Mouse (Mus musculus): ENCODE measurements around the gene 4921509C19Rik. TPM values are rescaled to one million over a fixed set of nuclear protein-coding genes. Genes with fewer than 3 reads are reported as not detected.
"Not testable (repeated sequence)": the region's sequence is repeated elsewhere in the genome, so short reads cannot be mapped to it uniquely, and the experiment has no call there.

Gene 4921509C19Rik
- not detected in 2 replicates for polyA plus RNA-seq (2016; fragmentation: Nextera tagmentation; extraction: Ambion mirVana)

DNA sequence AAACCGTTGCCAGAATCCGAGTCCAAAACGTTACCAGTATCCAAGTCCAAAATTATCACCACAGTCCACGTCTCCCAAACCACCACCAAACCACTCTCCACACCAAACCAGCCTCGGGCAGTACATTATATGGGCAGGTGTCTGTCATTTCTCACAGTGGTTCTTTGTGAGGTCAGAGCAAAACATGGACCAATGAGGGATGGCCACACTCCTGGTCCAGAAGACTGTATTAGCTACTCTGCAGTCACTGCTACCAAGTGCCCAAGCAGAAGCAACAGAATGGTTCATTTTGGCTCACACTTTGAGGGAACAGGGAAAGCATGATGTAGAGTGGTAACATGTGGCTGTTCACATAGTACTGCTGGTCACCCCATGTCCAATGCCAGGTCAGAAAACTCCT, at the start of gene 4921509C19Rik:
4921509C19Rik (minus strand) TSS at position 101 of the 400 bp plus-strand sequence.
- not testable (repeated sequence) for H3K27me3 ChIP-seq (replicated peaks); H3K27ac ChIP-seq; H3K4me2 ChIP-seq (replicated peaks); H3K9me3 ChIP-seq; H3K36me3 ChIP-seq; ATAC-seq (ENCODE audit: low FRiP score, low read depth); H3K4me3 ChIP-seq; H3K4me1 ChIP-seq; H3K9ac ChIP-seq
- 88% methylated on average over 5 of the region's 5 CpGs for WGBS

DNA sequence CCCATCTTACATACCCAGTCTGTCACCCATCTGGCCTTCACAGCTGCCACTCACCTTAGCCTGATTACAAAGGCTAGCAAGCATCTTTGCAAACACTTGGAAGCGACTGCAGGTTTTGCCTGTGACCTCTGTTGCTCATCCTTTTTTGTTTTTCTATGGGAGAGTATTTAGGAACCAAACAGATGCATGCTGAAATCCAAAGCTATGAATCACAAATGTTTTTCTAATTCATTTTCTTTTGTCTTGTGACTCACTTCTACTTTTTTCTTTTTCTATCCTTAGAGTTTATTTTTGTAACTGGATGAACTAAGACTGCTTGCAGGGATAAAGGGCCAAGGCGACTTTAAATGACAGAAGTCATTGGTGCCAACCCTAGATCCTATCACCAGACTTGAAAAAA, 49.6 kb upstream of the 4921509C19Rik start:
- Histone ChIP-seq H3K9me3 (no peaks in the 10 kb centered on the region), H3K4me3 (no peak overlapping the region), H3K4me2 (replicated peaks) (no peak overlapping the region), H3K9ac (no peak overlapping the region), H3K27me3 (replicated peaks) (no peaks in the 10 kb centered on the region), H3K4me1 (no peaks in the 10 kb centered on the region), H3K36me3 (peaks cover 9% of the 10 kb centered on the region), H3K27ac (no peak overlapping the region)
- ATAC-seq (ENCODE audit: low FRiP score, low read depth), result no peak
- WGBS, result 74% methylated on average over 2 of the region's 2 CpGs

DNA sequence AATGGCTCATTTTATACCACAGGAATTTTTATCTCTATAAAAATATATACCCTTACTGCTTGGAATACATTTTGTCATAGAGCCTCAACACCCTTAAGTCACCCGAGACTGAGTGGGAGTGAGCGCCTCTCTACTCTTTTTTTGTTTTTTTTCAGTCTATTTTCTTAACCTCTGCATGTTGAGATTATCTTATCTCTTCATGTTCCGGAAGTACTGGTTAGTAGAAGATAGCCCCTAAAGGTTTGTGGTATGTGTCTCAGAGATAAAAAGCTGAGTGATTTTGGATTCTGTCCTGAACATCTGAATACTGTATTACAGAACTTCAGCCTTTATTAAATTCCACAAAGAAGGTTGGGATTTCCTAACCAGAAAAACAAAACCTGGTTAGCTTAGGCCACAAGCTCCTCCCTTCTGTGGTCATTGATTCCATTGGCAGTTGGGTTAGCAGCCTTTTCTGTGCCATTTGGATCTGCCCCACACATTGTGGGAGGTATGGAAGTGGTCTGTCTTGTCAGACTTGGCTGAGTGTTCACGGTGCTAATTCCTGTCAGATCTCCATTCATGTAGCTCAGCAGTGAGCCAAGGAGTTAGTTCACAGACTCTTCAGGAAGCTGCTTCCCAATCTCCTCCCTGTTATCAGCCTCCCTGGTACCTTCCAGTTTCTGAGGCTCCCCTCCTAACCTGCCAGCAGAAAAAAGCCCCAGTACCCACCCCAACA, 48.5 kb upstream of the 4921509C19Rik start:
- no peak overlapping the region for H3K27ac ChIP-seq
- no peaks in the 10 kb centered on the region for H3K27me3 ChIP-seq (replicated peaks)
- H3K36me3 ChIP-seq, result peaks cover 15% of the 10 kb centered on the region
- H3K9me3 ChIP-seq, result no peaks in the 10 kb centered on the region
- H3K4me3 ChIP-seq, result no peak overlapping the region
- 79% methylated on average over 4 of the region's 4 CpGs for WGBS
- no peak for ATAC-seq (ENCODE audit: low FRiP score, low read depth)
- no peak overlapping the region for H3K4me2 ChIP-seq (replicated peaks)
- H3K9ac ChIP-seq, result no peak overlapping the region
- no peaks in the 10 kb centered on the region for H3K4me1 ChIP-seq

DNA sequence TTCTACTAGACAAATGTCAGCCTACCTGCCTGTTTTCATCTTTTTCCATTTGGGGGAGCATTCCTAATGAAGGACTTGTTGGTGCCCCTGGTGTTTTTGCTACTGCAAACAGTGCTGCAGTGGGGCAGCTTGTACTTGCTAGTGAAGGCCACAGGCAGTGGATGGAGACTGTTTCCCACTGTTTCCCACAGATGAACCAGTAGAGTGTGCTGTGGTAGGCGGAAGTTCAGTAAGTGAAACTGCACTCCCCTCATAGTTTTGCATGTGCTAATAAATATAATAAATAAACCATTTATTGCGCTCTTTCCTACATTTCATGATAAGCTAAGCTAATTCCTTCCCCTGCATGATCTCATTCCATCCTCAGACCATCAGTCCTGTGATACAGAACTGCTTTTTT, 43.0 kb upstream of the 4921509C19Rik start:
- H3K4me1 ChIP-seq, result no peaks in the 10 kb centered on the region
- H3K4me3 ChIP-seq, result no peak overlapping the region
- H3K27me3 ChIP-seq (replicated peaks), result no peaks in the 10 kb centered on the region
- H3K27ac ChIP-seq, result no peak overlapping the region
- no peak overlapping the region for H3K9ac ChIP-seq
- 95% methylated on average over 2 of the region's 2 CpGs for WGBS
- no peak overlapping the region for H3K4me2 ChIP-seq (replicated peaks)
- no peak for ATAC-seq (ENCODE audit: low FRiP score, low read depth)
- peaks cover 46% of the 10 kb centered on the region for H3K36me3 ChIP-seq
- no peaks in the 10 kb centered on the region for H3K9me3 ChIP-seq

DNA sequence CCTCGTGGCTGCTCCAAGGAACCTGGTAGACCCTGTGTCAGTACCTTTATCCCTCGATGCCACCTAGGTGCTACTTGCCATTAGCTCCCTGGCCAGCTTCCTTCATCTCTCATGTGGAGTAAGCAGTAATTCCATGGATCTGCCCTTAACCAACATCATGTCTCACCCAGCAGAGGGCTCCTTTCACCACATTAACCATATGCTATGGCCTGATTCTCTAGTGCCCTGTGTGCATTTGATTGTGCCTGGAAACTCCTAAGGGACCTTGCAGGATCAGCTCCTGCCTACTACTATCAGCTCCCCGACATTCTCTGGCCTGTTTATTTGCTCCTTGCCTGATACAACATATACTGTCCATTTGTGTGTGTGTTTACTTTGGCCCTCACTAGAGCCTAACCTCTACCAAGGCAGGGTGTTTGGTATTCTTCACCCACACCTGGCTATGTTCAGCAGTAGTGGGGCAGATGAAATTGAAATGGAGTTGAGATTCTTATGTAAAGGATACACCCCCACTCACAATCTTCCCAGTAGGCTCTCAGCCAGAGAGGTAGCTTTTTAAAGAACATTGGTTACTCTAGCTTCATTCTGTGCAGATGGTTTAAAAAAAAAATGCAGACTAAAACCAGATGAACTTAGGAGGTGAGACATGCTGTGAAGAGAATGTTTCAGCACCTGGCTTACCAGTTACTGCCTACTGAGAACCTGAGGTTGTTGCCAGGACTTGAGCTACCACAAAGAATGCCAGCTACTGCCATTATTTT, 37.8 kb upstream of the 4921509C19Rik start:
- H3K4me1 ChIP-seq, result no peaks in the 10 kb centered on the region
- 86% methylated on average over 3 of the region's 3 CpGs for WGBS
- H3K9ac ChIP-seq, result no peak overlapping the region
- H3K4me3 ChIP-seq, result no peak overlapping the region
- H3K27ac ChIP-seq, result no peak overlapping the region
- H3K4me2 ChIP-seq (replicated peaks), result no peak overlapping the region
- no peaks in the 10 kb centered on the region for H3K9me3 ChIP-seq
- ATAC-seq (ENCODE audit: low FRiP score, low read depth), result no peak
- H3K36me3 ChIP-seq, result peaks cover 78% of the 10 kb centered on the region
- H3K27me3 ChIP-seq (replicated peaks), result no peaks in the 10 kb centered on the region

DNA sequence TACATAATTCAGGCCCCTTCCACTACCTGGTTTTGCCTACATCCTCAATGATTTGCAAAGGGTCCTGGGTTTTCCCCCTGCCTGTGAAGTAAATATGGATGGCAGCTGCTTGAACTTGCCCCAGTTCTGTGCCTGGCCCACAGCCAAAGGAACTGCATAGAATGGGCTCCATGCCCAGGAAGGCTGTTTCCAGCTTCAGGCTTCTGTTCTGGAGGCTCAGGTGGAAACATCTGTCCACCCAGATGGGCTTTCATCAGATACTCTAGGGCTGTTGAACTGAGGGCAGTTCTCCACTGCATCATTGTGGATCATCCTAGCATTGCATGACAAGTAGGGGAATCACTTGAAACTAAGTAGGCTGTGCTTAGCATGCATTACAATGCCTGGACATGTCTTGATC, 36.2 kb upstream of the 4921509C19Rik start:
- no peak for ATAC-seq (ENCODE audit: low FRiP score, low read depth)
- Histone ChIP-seq H3K36me3 (peaks cover 84% of the 10 kb centered on the region), H3K9ac (no peak overlapping the region), H3K27me3 (replicated peaks) (no peaks in the 10 kb centered on the region), H3K4me1 (no peaks in the 10 kb centered on the region), H3K9me3 (no peaks in the 10 kb centered on the region), H3K4me2 (replicated peaks) (no peak overlapping the region), H3K4me3 (no peak overlapping the region), H3K27ac (no peak overlapping the region)

DNA sequence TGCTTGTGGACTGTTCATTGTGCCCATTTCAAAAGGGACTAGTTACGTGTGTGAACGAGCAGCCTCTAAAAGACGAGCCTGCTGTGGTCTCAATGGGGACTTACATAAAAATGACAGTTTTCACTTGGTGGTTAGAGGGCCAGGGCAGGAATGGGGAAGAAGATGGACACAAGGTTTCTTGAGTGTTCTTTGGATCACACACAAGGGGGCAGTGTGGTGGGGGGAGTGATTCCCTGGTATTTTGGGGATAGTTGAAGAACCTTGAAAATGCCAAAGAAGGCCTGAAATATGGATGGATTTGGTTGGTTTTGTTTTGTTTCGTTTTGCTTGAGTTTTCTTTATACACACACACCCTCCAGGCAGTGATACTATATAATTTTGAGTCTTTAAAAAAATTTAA, 28.3 kb upstream of the 4921509C19Rik start:
- H3K4me1 ChIP-seq, result no peaks in the 10 kb centered on the region
- 87% methylated on average over 4 of the region's 4 CpGs for WGBS
- no peaks in the 10 kb centered on the region for H3K9me3 ChIP-seq
- no peak overlapping the region for H3K27ac ChIP-seq
- no peak for ATAC-seq (ENCODE audit: low FRiP score, low read depth)
- no peak overlapping the region for H3K4me2 ChIP-seq (replicated peaks)
- no peak overlapping the region for H3K9ac ChIP-seq
- H3K36me3 ChIP-seq, result peaks cover 75% of the 10 kb centered on the region
- no peaks in the 10 kb centered on the region for H3K27me3 ChIP-seq (replicated peaks)
- no peak overlapping the region for H3K4me3 ChIP-seq

DNA sequence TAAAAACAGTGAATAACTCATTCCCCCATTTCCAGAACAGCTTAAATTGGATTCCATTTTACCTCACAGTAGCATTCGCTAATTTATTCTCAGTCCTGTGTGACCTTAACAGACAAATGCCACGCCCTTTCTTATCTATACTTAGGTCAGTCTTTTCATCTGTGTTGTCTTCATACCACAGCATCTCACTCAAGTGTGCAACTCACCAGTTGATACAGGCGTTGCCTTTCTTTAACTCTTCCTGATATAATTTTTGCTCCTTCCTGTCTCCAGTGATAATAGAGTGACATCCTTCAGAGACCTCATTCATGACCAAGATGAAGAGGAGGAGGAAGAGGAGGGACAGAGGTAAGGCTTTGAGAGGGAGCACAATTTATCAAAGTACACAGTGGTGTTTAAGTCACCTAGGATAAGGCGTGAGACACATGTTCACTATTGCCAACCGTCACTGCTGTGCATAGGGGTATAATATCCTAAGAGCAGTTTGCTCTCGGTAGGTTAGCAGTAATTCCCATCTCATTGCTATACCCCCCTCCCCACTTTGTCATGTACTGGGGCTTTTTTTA, 24.6 kb upstream of the 4921509C19Rik start:
- 89% methylated on average over 6 of the region's 6 CpGs for WGBS
- Histone ChIP-seq H3K27ac (no peak overlapping the region), H3K4me2 (replicated peaks) (no peak overlapping the region), H3K4me1 (no peaks in the 10 kb centered on the region; the same call in 1 of the 2 replicates), H3K9ac (no peak overlapping the region), H3K27me3 (replicated peaks) (no peaks in the 10 kb centered on the region), H3K9me3 (no peaks in the 10 kb centered on the region), H3K4me3 (no peak overlapping the region), H3K36me3 (peaks cover 64% of the 10 kb centered on the region)
- ATAC-seq (ENCODE audit: low FRiP score, low read depth), result no peak

DNA sequence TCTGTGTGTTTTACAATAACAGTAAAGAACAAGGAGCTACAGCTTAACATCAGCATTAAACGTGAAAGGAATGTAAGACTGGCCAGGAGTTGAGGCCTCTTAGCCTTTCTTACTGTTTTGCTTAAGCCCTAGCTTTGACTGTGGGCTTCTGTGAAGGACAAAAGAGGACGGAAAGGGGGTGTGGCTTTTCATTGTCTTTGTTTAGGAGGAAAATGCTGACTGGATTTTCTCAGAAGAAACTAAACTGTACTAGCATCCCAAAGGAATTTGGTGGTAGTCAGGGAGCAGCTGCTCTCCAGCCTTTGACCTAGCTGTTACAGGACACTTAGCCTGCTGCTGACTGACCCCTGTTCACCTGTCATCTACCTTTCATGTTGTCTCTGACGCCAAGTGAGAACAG, 22.4 kb upstream of the 4921509C19Rik start:
- Histone ChIP-seq H3K4me2 (replicated peaks) (no peak overlapping the region), H3K9ac (no peak overlapping the region), H3K9me3 (no peaks in the 10 kb centered on the region), H3K4me1 (peaks cover 7% of the 10 kb centered on the region), H3K27ac (no peak overlapping the region), H3K4me3 (no peak overlapping the region), H3K36me3 (peaks cover 45% of the 10 kb centered on the region), H3K27me3 (replicated peaks) (no peaks in the 10 kb centered on the region)
- WGBS, result 64% methylated on average over 3 of the region's 3 CpGs
- ATAC-seq (ENCODE audit: low FRiP score, low read depth), result no peak

DNA sequence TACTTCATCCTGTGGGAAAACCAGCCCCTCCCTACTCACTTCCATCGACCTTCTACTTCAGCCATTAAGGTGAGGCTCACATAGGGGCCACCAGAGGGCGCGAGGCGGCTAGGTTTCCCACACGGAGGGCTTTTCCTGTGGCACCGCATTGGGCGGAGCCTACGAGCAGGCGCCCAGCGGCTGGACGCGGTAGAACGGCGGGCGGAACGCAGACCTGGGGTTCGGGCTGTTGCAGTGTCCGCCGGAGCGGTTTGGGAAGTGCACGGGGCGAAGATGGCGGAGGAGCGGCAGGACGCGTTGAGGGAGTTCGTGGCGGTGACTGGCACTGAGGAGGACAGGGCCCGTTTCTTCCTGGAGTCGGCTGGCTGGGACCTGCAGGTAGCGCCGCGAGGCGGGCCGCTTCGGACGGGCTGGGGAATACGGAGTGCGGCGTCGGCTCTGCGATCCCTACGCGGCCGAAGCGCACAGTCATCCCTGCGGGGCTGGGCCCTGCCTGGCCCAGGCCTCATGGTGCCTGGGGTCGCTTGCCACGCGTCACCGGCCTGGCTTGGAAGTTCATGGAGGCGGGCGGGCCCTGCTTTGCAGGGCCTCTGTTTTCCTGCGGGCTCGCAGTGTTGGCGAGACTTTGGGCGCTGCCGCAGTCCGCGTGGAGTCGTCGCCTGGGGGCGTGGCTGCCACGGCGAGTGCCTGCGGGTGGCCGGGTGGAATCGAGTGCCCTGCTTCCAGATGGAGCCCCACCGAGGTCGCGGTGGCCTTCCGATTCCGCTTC, 18.3 kb upstream of the 4921509C19Rik start, which contains the start of gene Nsfl1c:
Nsfl1c (plus strand) TSS at position 148 of the 769 bp plus-strand sequence.
- no peak within 1 kb of the TSS for H3K27ac ChIP-seq
- no peaks in the 10 kb centered on the region for H3K9me3 ChIP-seq
- no peaks in the 10 kb centered on the region for H3K27me3 ChIP-seq (replicated peaks)
- peak; percentile 100 for ATAC-seq (ENCODE audit: low FRiP score, low read depth)
- peak within 1 kb of the TSS; percentile 93 for H3K9ac ChIP-seq
- under 1% methylated on average over 73 of the region's 73 CpGs for WGBS
- peak within 1 kb of the TSS; percentile 86 for H3K4me2 ChIP-seq (replicated peaks)
- peak within 1 kb of the TSS; percentile 98 for H3K4me3 ChIP-seq
- peaks cover 15% of the 10 kb centered on the region for H3K36me3 ChIP-seq
- H3K4me1 ChIP-seq, result peaks cover 7% of the 10 kb centered on the region

DNA sequence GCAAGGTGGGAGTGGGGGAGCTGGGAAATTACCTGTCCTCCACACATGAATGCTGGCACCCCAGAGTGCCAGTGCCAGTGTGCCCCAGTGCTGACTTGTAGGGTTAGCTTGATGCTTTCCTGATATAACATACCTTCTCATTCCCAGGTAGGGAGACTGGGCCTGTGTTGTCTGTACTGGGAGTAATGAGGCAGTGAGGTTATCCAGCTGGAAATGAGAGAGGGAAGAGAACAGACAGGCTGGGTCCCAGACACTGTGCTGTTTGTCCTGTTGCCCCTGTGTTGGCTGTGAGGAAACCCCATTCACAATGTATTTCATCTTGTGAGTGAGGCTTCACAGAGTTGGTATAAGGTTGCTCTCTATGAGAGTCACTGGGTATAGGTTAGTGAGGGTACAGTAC, 10.5 kb upstream of the 4921509C19Rik start:
- no peaks in the 10 kb centered on the region for H3K36me3 ChIP-seq
- H3K4me1 ChIP-seq, result no peaks in the 10 kb centered on the region
- H3K4me2 ChIP-seq (replicated peaks), result no peak overlapping the region
- no peak for ATAC-seq (ENCODE audit: low FRiP score, low read depth)
- H3K27ac ChIP-seq, result no peak overlapping the region
- H3K9me3 ChIP-seq, result no peaks in the 10 kb centered on the region
- H3K4me3 ChIP-seq, result no peak overlapping the region
- no peak overlapping the region for H3K9ac ChIP-seq
- H3K27me3 ChIP-seq (replicated peaks), result no peaks in the 10 kb centered on the region

DNA sequence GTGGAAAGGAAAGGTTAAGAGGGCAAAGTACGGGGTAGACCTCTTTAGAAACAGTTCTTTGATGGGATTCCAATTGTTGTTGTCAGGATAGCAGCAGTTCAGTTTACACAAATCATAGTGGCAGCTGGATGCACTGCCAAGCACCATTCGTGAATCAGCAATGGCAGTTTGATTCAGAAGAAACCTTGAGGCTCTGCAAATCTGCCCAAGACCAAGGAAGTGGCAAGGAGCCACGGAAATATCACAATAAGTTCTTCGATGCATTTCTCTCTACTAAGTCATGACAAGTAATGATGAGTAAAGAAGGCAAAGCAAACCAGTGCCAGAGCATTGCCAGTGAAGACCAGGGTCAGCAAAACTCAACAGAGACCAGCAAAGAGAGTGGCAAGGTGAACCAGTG, 41.0 kb downstream of the 4921509C19Rik start:
- not testable (repeated sequence) for H3K36me3 ChIP-seq; H3K9ac ChIP-seq; H3K4me1 ChIP-seq; H3K27ac ChIP-seq; H3K27me3 ChIP-seq (replicated peaks); H3K4me3 ChIP-seq; ATAC-seq (ENCODE audit: low FRiP score, low read depth); H3K9me3 ChIP-seq; H3K4me2 ChIP-seq (replicated peaks)
- 75% methylated on average over 4 of the region's 4 CpGs for WGBS

Measured in neural tube, embryonic 12.5 days (tissue).